Mouse (Mus musculus) right cerebral cortex, postnatal 10 days (tissue): ENCODE results near the gene Opn4.

Experiments used
- DNase-seq, 2 experiments: peaks; one replicate each; pipeline ENCODE4 v3.0.0; 2021; ENCODE audit warnings: low spot score in 2 of 2

Gene Opn4

DNA sequence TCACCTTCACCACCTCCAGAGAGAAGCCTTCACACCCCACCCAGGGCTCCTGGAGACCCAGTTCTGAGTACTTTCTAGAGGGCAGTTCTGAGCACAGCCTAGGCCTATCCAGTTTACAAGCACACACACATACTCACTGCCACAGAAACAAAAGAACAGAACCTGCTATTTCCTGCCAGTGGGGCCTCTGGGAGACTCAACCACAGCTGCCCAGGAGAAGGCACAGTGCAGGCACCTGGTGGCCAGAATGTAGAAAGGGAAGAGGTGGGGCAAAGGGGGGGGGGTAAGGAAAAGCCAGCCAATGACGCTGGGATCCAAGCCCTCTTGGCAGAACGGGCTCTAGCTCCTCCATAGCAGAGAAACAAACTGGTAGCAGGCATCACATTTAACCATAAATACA lies 37.5 kb downstream of the Opn4 start:
- DNase-seq, result no peak

DNA sequence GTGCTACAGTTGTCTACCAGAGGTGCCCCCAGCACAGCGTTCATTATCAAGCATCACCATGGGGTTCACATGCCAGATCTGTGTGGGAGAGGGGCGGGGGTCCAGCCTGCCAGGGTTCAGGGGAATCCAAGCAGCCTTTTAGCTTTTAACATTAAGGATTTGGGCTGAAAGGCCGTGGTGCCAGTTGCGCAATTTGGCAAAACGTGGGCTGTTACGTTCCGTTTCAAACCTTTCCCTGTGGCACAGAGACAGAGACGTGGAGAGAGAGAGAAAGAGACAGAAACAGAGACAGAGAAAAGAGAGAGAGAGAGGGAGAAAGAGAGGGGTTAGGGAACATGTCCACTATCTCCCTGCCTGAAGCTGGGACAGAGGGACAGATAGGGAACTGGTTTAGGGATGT lies 38.3 kb downstream of the Opn4 start:
- DNase-seq, result no peak

DNA sequence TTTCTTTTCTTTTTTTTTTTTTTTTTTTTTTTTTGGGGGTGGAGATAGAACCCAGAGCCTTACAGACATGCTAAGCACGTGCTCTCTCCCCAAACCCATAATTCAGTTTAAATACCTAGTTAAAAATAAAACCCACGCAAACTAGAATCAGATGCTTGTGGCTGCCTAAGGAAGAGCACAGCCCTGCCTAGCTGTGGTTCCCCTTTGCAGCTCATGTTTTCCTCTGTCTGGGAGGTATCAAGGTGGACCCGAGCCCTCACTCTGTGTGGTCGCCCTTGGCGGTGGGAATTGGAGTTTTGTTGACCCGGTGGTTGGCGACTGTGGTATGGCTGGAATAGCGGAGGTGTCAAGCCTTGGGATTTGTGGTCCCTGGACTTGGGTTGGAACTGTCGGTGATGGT lies 41.0 kb downstream of the Opn4 start:
- no peak for DNase-seq

DNA sequence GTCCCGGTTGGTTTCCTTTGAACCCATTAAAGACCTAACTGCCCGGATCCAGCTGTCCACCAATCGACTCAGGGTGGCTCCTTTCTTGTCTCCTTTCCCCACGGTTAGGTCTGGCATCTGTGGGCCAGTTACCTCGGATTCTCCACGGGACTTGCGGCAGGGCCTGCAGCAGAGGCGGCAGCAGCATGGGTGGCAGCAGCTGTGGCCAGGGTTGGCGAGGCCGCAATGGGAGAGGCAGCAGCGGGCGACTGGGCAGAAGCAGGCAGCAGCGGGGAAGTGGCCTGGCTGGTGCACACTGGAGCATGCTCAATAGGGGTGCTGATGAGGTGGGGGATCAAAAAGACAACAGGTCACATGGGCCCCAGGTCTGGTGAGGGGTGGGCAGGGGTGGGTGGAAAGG lies 44.7 kb downstream of the Opn4 start:
- peak in 1 of 2 experiments; percentile 19 for DNase-seq

DNA sequence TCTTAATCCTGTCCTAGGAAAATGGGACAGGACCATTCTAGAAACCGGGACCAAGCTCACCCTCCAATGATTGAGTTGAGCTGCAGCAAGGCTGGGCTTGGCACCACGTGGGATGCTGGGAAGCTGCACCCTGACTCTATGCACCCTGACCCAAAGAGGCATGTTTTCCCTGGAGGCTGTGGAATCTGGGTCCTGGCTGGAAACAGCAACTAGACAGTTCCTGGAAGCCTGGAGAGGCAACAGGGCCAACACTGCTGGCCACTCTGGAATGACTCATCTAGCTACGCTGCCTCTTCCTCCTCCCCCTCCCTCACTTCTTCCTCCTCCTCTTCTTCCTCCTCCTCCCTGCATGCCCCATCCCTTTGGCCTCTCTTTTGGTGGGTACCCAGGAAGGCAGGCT lies 45.9 kb downstream of the Opn4 start:
- no peak for DNase-seq

DNA sequence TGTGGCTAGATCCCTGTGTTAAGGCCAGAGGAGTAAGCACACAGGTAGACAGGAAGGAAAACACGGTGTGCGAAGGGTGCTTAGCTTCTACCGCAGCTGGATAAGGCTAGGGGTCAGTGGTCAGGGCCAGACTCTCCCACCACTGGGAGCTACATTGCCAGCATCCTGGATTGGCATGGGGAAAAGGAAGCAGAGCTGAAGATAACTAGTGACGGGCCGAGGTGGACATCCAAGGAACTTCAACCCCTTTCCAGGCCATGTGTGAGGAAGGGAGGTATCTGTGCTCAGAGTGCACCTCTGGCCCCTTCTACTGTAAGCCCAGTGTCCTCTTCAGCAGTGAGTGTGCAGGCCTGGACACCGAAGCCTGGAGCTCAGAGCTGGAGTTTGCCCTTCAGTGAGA lies 46.5 kb downstream of the Opn4 start:
- DNase-seq, result no peak

DNA sequence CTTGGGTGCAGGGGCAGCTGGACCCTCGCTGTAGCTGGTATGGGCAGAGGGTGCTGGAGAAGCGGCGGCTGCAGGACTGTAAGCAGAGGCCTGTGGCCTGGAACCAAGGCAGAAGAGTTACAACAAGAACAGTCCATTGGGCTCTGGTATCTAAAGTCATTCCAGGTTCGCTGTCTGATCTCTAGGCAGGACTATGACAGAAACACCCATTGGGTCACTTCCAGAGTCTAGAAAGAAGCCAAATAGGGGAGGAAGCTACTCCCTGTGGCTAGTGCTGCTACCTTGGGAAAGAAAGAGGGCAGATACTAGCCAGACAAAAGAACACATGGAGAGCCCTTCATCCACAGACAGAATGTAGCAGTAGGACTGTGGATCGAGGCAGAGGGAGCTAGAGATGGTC lies 47.7 kb downstream of the Opn4 start:
- no peak for DNase-seq

DNA sequence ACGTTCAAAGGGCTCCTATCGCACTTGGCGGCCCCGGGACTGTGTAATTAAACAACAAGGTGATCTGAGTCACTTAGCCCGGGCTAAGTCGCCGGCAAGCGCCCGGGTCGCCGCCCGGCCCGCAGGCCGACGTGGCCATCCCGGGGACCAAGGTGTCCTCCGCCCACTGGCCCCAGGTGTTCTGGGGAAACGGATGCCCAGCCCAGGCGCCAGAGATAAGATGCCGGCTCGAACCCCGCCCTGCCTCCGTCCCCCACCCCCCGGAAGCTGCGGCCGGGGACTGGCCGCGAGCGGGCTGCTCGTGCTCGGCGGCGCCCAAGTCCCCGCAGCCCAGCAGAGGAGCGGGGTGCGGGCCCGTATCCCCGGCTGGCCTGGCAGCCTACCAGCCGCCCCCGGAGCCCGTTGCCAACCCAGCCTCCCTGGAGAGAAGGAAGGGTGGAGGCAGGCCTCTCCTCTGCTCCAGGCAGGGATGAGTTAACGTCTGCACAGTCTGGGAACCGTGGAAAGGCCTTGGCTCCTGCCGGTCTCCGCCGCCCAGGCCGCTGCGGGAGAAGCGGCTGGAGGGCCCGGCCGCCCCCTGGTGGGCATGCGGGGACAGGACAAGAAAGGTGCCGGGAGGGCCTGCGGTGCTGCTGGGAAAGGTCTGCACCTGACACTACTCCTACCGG lies 50.8 kb downstream of the Opn4 start:
- DNase-seq, result peak; percentile 88

DNA sequence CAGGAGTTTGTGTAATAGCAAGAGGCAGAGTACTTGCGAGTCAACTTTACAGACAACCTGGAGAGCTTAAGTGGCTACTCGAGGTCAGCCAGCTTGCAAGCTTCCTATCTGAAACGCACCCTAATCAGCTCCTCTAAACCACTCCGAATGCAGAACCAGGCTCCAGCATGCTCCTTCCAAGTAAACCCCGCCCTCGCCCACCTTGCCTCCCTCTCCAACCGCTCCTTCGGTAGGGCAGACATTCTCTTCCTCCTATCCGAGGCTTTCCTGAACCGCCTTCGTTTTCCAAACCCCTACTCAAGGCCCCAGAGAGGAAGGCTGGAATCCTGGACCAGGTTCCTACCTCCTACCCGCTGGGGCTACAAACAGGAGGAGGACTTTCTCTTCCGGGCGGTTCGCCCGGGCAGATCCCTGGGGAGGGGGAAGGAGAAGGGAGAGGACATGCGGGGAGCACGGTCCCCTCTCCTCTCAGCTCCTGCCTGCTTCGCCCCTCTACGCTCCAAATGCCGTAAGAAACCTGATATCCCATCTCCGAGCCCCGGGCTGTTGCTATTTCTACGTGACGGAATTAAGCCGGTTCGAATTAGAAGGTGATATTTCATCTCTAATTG lies 51.4 kb downstream of the Opn4 start:
- peak; percentile 61 to 70 for DNase-seq

DNA sequence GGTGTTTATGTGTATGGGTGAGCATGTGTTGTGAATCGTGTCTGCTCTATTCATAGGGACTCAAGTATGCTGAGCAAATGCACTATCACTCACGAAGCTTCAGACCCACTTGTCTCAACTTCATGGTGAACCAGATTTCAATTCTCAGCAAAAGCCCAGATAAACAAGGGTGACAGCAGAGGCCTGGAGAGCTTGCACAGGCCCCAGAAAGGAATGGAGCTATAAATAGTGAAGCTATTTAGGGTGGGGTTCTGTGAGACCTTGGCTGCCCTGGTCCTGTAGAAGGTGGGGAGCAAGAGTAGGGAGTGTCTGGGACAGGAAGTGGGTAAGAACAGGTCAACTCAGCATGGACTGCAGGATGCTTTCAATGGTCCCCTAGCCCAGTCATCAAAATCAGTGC lies 55.4 kb downstream of the Opn4 start:
- DNase-seq, result no peak

DNA sequence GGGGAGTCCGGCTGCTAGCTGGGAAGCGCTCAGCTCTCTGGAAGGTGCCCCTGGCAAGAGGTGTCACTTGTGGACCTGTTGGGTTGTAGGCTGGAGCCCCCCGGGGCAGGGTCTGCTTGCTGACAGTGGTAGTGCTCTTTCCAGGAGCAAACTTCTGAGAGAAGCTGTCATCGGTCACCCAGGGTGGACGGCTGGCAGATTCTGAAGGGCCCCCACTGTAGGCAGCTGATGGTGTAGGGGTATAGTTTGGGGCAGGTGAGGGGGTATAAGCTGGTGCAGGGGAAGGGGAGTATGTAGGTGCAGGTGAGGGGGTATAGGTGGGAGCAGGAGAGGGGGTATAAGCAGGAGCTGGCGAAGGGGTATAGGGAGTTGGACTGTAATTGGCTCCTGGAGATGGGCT lies 55.9 kb downstream of the Opn4 start:
- no peak for DNase-seq

DNA sequence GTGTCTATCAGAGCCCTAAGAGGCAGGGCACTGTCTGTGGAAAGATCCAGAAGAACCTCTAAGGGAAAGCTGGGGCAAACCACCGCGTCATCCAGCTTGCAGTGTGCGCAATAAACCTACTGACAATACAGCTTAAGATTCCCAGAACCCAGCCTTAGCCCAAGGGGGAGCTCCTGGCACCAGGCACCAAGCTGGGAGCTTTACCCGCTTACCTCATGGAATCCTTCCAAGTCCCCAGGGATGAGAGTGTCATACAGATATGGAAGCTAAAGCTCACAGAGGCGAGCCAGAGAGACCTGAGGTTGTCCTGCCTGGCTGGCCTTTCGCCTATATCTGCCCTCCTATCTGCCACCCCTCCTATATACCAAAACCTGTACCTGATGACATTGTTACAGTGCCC lies 56.3 kb downstream of the Opn4 start:
- DNase-seq, result no peak

DNA sequence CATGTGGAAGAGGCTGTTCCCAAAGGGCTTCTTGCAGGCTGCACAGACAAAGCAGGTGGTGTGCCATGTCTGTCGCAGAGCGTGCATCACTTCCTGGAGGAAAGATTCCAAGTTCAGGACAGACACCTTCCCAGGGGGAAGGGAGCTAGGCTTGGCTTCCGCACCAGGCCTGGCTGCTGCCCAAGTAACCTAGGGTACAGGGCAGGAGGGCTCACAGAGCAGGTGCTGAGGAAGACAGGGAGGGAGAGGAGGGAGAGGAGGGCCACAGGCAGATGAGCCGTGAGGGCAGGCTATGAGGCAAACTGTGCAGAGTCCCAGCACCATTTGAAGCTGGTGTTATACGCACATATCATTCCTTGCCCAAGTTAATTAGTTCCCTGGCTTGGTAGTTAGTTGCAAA lies 58.0 kb downstream of the Opn4 start:
- DNase-seq, result no peak

DNA sequence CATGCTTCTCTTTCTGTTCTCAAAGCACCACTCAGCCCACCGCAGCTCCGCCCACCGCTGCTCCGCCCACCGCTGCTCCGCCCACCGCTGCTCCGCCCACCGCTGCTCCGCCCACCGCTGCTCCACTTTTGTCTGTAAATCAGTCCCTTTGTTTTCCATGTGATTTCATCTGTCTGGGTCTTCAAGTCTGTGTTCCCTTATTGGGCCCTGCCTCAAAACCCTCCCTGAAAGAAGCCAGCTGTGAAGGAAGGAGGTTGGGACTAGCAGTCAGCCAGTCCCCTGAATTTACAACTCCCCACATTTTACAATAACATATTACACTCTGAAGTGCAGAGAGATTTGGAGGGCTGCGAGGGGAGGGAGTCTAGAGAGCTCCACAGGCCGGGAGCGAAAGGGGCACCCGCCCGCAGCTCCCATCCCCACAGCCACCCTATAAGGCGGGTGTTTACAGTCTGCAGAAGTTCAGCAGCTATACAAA lies 59.2 kb downstream of the Opn4 start:
- no peak for DNase-seq
